Mouse (Mus musculus): ENCODE measurements around the gene Kcnk4.

The Kcnk4 gene

GRCm38 (mm10) chr19:6934195-6934977 is at the start of gene Kcnk4:
Gene Kcnk4 (minus strand): TSS chr19:6934515.
- DNase-seq, result no peak

- no peak for DNase-seq
These were observed 49.3 kb upstream of the Kcnk4 start for GRCm38 (mm10) chr19:6983621-6984020.

GRCm38 (mm10) chr19:6981465-6981864 is 47.1 kb upstream of the Kcnk4 start:
- DNase-seq, result no peak

GRCm38 (mm10) chr19:6980381-6981093 is 46.2 kb upstream of the Kcnk4 start, which contains the start of gene Fkbp2:
Gene Fkbp2 (minus strand): TSS chr19:6980501.
- peak; percentile 98 for DNase-seq

- DNase-seq, result peak; percentile 99
These were observed 45.4 kb upstream of the Kcnk4 start for GRCm38 (mm10) chr19:6979486-6980380.

- peak; percentile 52 for DNase-seq
These were observed 44.7 kb upstream of the Kcnk4 start for GRCm38 (mm10) chr19:6979001-6979479.

- no peak for DNase-seq
These were observed 44.3 kb upstream of the Kcnk4 start for GRCm38 (mm10) chr19:6978639-6978974.

GRCm38 (mm10) chr19:6977759-6978638 is 43.7 kb upstream of the Kcnk4 start:
- DNase-seq, result no peak

GRCm38 (mm10) chr19:6975537-6976521 is 41.5 kb upstream of the Kcnk4 start, which contains the start of gene Plcb3:
Gene Plcb3 (minus strand): TSS chr19:6976470.
- DNase-seq, result peak; percentile 90

GRCm38 (mm10) chr19:6974211-6975205 is 40.2 kb upstream of the Kcnk4 start, which contains the start of gene Ppp1r14b:
Gene Ppp1r14b (plus strand): TSS chr19:6974968.
- peak; percentile 84 for DNase-seq

- no peak for DNase-seq
These were observed 39.4 kb upstream of the Kcnk4 start for GRCm38 (mm10) chr19:6973581-6974190.

- no peak for DNase-seq
These were observed 38.1 kb upstream of the Kcnk4 start for GRCm38 (mm10) chr19:6972247-6972917.

- no peak for DNase-seq
These were observed 37.3 kb upstream of the Kcnk4 start for GRCm38 (mm10) chr19:6971644-6972043.

- no peak for DNase-seq
These were observed 36.3 kb upstream of the Kcnk4 start for GRCm38 (mm10) chr19:6970460-6971085.

GRCm38 (mm10) chr19:6969665-6970381 is 35.5 kb upstream of the Kcnk4 start:
- DNase-seq, result peak; percentile 74

- DNase-seq, result no peak
These were observed 35.0 kb upstream of the Kcnk4 start for GRCm38 (mm10) chr19:6969291-6969664.
